Mouse (Mus musculus) ES-E14 (cell line): ENCODE measurements around the gene Nup107.

Source experiments
- HCFC1 ChIP-seq: IDR thresholded peaks from 2 replicates; pipeline ENCODE4 v1.6.1; 2012; ENCODE audit warnings: low read length, inconsistent platforms, borderline replicate concordance; ENCODE audit not compliant: insufficient read depth
- MAFK ChIP-seq: IDR thresholded peaks from 2 replicates; pipeline ENCODE4 v1.6.1; 2014; ENCODE audit warnings: mild to moderate bottlenecking, low read depth, low read length, inconsistent platforms; ENCODE audit not compliant: insufficient read depth
- ZC3H11A ChIP-seq: IDR thresholded peaks from 2 replicates; pipeline ENCODE4 v1.6.1; 2012; ENCODE audit warnings: low read depth, mild to moderate bottlenecking, inconsistent platforms, low read length, borderline replicate concordance

GRCm38 (mm10) chr10:117818600-117818999, 26.1 kb upstream of the Nup107 start:
- TF ChIP-seq MAFK (no peak), ZC3H11A (no peak), HCFC1 (no peak)
